Mouse (Mus musculus): ENCODE data around the gene Pltp. TPM values are rescaled to one million over a fixed set of nuclear protein-coding genes. Genes with fewer than 3 reads are reported as not detected.

Gene Pltp
- polyA plus RNA-seq (2012; rRNA removed): 35.7 and 46.7 TPM in 2 replicates

- DNase-seq (ENCODE audit: low read depth, low spot score): no peak
- 2% methylated on average over 46 of the region's 47 CpGs for WGBS
Observed at GRCm38 (mm10) chr2:164857101-164857821, at the start of gene Pltp. Gene Pltp (minus strand): TSS chr2:164857711.

GRCm38 (mm10) chr2:164906071-164906470 is 48.6 kb upstream of the Pltp start:
- no peak for DNase-seq (ENCODE audit: low read depth, low spot score)
- 96% methylated on average over 4 of the region's 4 CpGs for WGBS

GRCm38 (mm10) chr2:164903496-164903895 is 46.0 kb upstream of the Pltp start:
- whole genome bisulfite sequencing: 78% methylated on average over 1 of the region's 1 CpGs
- DNase-seq (ENCODE audit: low read depth, low spot score): no peak

GRCm38 (mm10) chr2:164901380-164901779 is 43.9 kb upstream of the Pltp start:
- DNase-seq (ENCODE audit: low read depth, low spot score): no peak
- 90% methylated on average over 13 of the region's 13 CpGs for WGBS

- DNase-seq (ENCODE audit: low read depth, low spot score): no peak
- WGBS: 91% methylated on average over 16 of the region's 16 CpGs
Observed at GRCm38 (mm10) chr2:164899723-164900459, 42.4 kb upstream of the Pltp start.

- no peak for DNase-seq (ENCODE audit: low read depth, low spot score)
- 91% methylated on average over 15 of the region's 15 CpGs for WGBS
Observed at GRCm38 (mm10) chr2:164899034-164899433, 41.5 kb upstream of the Pltp start.

- WGBS: 88% methylated on average over 7 of the region's 7 CpGs
- DNase-seq (ENCODE audit: low read depth, low spot score): no peak
Observed at GRCm38 (mm10) chr2:164898008-164898407, 40.5 kb upstream of the Pltp start.

GRCm38 (mm10) chr2:164895885-164896284 is 38.4 kb upstream of the Pltp start:
- 91% methylated on average over 6 of the region's 6 CpGs for WGBS
- no peak for DNase-seq (ENCODE audit: low read depth, low spot score)

GRCm38 (mm10) chr2:164894644-164895043 is 37.1 kb upstream of the Pltp start:
- 75% methylated on average over 1 of the region's 1 CpGs for WGBS

GRCm38 (mm10) chr2:164894048-164894447 is 36.5 kb upstream of the Pltp start:
- 63% methylated on average over 5 of the region's 5 CpGs for WGBS
- no peak for DNase-seq (ENCODE audit: low read depth, low spot score)

More at GRCm38 (mm10) chr2:164894644-164895043, 37.1 kb upstream of the Pltp start:
- no peak for DNase-seq (ENCODE audit: low read depth, low spot score)

GRCm38 (mm10) chr2:164892696-164893216 is 35.2 kb upstream of the Pltp start:
- WGBS: 85% methylated on average over 6 of the region's 6 CpGs
- no peak for DNase-seq (ENCODE audit: low read depth, low spot score)

- DNase-seq (ENCODE audit: low read depth, low spot score): no peak
- 86% methylated on average over 15 of the region's 15 CpGs for WGBS
Observed at GRCm38 (mm10) chr2:164891908-164892695, 34.6 kb upstream of the Pltp start.

- no peak for DNase-seq (ENCODE audit: low read depth, low spot score)
- 78% methylated on average over 13 of the region's 13 CpGs for WGBS
Observed at GRCm38 (mm10) chr2:164891056-164891834, 33.7 kb upstream of the Pltp start.

GRCm38 (mm10) chr2:164890411-164891049 is 33.0 kb upstream of the Pltp start:
- WGBS: 88% methylated on average over 24 of the region's 24 CpGs
- no peak for DNase-seq (ENCODE audit: low read depth, low spot score)

GRCm38 (mm10) chr2:164889960-164890359 is 32.4 kb upstream of the Pltp start:
- 40% methylated on average over 2 of the region's 2 CpGs for WGBS
- DNase-seq (ENCODE audit: low read depth, low spot score): peak; percentile 74

GRCm38 (mm10) chr2:164888996-164889395 is 31.5 kb upstream of the Pltp start:
- WGBS: 83% methylated on average over 12 of the region's 12 CpGs
- DNase-seq (ENCODE audit: low read depth, low spot score): no peak

- no peak for DNase-seq (ENCODE audit: low read depth, low spot score)
- WGBS: 95% methylated on average over 10 of the region's 10 CpGs
Observed at GRCm38 (mm10) chr2:164886617-164887016, 29.1 kb upstream of the Pltp start.

GRCm38 (mm10) chr2:164885788-164886187 is 28.3 kb upstream of the Pltp start:
- WGBS: 38% methylated on average over 7 of the region's 7 CpGs
- DNase-seq (ENCODE audit: low read depth, low spot score): no peak

GRCm38 (mm10) chr2:164882619-164883018 is 25.1 kb upstream of the Pltp start:
- 80% methylated on average over 9 of the region's 9 CpGs for whole genome bisulfite sequencing
- DNase-seq (ENCODE audit: low read depth, low spot score): no peak
